Mouse (Mus musculus): ENCODE data around the gene Galnt10. TPM values are rescaled to one million over a fixed set of nuclear protein-coding genes. Genes with fewer than 3 reads are reported as not detected.

Gene Galnt10
- 12.8 and 17.1 TPM in 2 replicates for polyA plus RNA-seq (2012; rRNA removed; ENCODE audit: low replicate concordance)

GRCm38 (mm10) chr11:57645018-57645559 lies at the start of gene Galnt10:
Galnt10 (plus strand) TSS chr11:57645442.

DNA sequence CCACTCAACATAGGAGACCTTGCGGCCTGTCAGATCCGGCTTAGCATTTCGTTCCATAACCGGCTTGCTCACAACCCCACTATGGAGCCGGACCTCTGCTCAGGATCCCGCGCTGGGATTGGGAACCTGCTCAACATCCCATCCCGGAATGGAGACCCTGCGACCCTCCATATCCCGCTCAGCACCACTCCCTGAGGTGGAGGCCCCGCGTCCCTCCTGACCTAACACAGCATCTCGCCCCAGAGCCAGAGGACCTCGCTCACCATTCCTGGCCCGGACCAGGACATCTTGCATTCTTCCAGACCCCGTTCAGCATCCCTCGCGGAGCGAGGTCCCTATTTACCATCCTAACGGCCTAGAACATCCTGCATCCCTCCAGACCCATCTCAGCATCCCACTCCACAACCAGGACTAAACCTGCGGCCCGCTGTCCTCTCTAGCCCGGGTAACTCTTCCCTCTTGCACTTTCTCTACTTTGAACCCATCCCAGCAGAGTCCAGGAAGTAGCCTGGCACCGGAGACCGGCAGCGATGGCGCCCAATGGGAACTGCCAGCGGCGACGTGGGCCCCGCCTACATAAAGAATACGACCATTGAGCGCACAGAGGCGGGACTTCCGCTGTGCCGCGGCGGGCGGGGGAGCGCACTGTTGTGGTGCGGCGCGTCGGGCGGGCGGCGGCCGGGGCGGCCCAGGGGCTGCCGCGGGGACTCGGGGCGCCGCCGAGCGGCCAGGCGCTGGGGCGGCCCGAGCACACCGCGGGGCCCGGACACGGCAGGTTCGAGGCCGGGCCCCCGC lies 155.9 kb downstream of the Galnt10 start, which contains the start of gene Sap30l:
TSS of gene Sap30l (plus strand) at position 667 of the 795 bp plus-strand sequence.

DNA sequence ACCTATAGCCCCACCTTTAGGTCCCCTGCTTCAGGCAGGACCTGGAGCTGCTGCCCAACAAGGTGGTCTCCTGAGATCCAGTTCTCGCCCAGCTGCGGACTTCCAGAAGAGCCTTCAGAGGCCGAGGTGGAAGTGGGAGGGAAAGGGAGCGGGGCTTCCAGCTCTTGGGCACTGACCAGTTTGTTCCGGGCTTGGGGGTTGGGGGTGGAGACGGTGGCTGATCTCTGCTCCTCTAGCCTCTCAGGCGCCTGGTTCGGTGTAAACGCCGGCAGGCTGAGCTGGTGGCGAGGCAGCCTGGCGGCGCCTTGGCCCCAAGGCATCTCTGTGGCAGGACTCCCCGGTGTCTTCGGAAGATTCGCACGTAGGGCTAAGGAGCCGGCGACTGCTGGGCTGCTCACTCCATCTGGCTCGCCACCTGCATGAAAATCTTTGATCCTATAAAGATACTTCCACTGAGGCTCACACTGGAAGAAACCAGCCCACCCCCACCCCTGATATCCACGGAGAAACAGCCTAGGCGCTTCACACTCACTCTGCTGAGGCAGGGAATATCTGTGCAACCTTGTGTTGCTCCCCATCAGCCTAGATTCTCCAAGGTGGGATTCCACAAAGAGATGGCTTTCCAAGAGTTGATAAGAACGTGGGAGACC lies 187.4 kb downstream of the Galnt10 start, which contains the start of gene Hand1:
TSS of gene Hand1 (minus strand) at position 267 of the 650 bp plus-strand sequence.

Other genes starting within 250 kb of the Galnt10 start
- gene Fam114a2, start 126.8 kb upstream of the Galnt10 start, polyA plus RNA-seq (2012; rRNA removed; ENCODE audit: low replicate concordance) = 34.9 and 39.0 TPM in 2 replicates
- gene Mfap3, start 126.8 kb upstream of the Galnt10 start, polyA plus RNA-seq (2012; rRNA removed; ENCODE audit: low replicate concordance) = 15.4 and 20.2 TPM in 2 replicates
- 22.1 and 34.3 TPM in 2 replicates for gene Sap30l, start 156.2 kb downstream of the Galnt10 start, polyA plus RNA-seq (2012; rRNA removed; ENCODE audit: low replicate concordance)
- not detected in 2 replicates for gene Hand1, start 187.4 kb downstream of the Galnt10 start, polyA plus RNA-seq (2012; rRNA removed; ENCODE audit: low replicate concordance)

Data from subcutaneous adipose tissue, adult 2 months (tissue).